Mouse (Mus musculus) midbrain, embryonic 13.5 days (tissue): ENCODE results near the gene Fam19a1. TPM values are rescaled to one million over a fixed set of nuclear protein-coding genes. Genes with fewer than 3 reads are reported as not detected.

Source experiments
- ATAC-seq: fragments of 200-750 bp; cut with Nextera tagmentation; 2 replicates; pipeline ENCODE4 v1.8.0; 2017; ENCODE audit warnings: mild to moderate bottlenecking, moderate TSS enrichment, moderate library complexity
- H3K27ac ChIP-seq: fragments of 300-500 bp; sonication (generic); 2 replicates; pipeline ENCODE4 v1.5.1; 2015; ENCODE audit warnings: inconsistent platforms, mild to moderate bottlenecking, moderate library complexity
- H3K27me3 ChIP-seq: fragments of 300-500 bp; sonication (generic); 2 replicates; pipeline ENCODE4 v1.6.1; 2015; ENCODE audit warnings: mild to moderate bottlenecking, inconsistent platforms
- H3K36me3 ChIP-seq: fragments of 300-500 bp; sonication (generic); 2 replicates; pipeline ENCODE4 v1.6.1; 2015; ENCODE audit warnings: mild to moderate bottlenecking, inconsistent platforms
- H3K4me1 ChIP-seq: fragments of 300-500 bp; sonication (generic); replicated peaks from 2 replicates; pipeline ENCODE4 v1.6.1; 2015; ENCODE audit warnings: inconsistent platforms
- H3K4me2 ChIP-seq: fragments of 300-500 bp; sonication (generic); replicated peaks from 2 replicates; pipeline ENCODE4 v1.6.1; 2015; ENCODE audit warnings: moderate library complexity, mild to moderate bottlenecking, inconsistent platforms
- H3K4me3 ChIP-seq: fragments of 300-500 bp; sonication (generic); replicated peaks from 2 replicates; pipeline ENCODE4 v1.5.1; 2015; ENCODE audit warnings: mild to moderate bottlenecking, inconsistent platforms
- H3K9ac ChIP-seq: fragments of 300-500 bp; sonication (generic); replicated peaks from 2 replicates; pipeline ENCODE4 v1.6.1; 2015; ENCODE audit warnings: mild to moderate bottlenecking, inconsistent platforms
- H3K9me3 ChIP-seq: fragments of 300-500 bp; sonication (generic); 2 replicates; pipeline ENCODE4 v1.6.1; 2016; ENCODE audit warnings: mild to moderate bottlenecking, inconsistent platforms
- WGBS: fragments of 180-500 bp; shearing (Covaris S2); methylation state at CpG from one replicate; pipeline ENCODE4 v1.1.7; 2015; 5-methylcytosine and 5-hydroxymethylcytosine counted together
- polyA plus RNA-seq: library from polyadenylated mRNA; unstranded; fragments of >200 nt; fragmentation: Nextera tagmentation; extraction: Ambion mirVana; gene quantifications from 2 replicates; pipeline ENCODE4 v1.2.1, GENCODE M21; 2015

Gene Fam19a1
- polyA plus RNA-seq, result 11.7 and 13.4 TPM in 2 replicates

DNA sequence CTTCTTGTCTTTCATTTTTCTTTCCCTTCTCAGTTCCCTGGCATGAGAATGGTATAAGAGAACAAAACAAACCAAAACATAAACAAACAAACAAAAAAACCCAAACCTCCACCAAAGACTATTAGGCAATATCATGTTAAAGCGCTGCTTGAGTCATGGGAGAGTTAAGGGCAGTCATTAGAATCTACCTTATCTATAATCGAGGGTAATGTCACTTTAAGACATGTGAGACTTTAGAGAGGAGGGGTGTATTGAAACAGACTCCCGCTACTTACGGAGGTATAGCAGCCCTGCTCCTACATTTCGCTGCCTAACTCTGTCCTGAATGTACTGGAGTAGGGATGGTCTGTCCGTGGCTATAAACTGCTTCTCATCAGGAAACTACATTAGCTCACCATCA is at the start of gene Fam19a1:
Gene Fam19a1, plus strand, starts transcription at position 301 of the 400 bp plus-strand sequence.
- peaks cover 4% of the 10 kb centered on the region; the same call in 1 of the 2 replicates for H3K27me3 ChIP-seq
- 40% methylated on average over 6 of the region's 6 CpGs for WGBS
- peak within 1 kb of the TSS; percentile 44; the same call in 1 of the 2 replicates for H3K9ac ChIP-seq
- H3K4me3 ChIP-seq, result peak within 1 kb of the TSS; percentile 61
- H3K9me3 ChIP-seq, result no peaks in the 10 kb centered on the region
- peaks cover 35% of the 10 kb centered on the region for H3K4me1 ChIP-seq
- H3K27ac ChIP-seq, result no peak within 1 kb of the TSS
- no peaks in the 10 kb centered on the region for H3K36me3 ChIP-seq
- H3K4me2 ChIP-seq, result peak within 1 kb of the TSS; percentile 92
- no peak for ATAC-seq

DNA sequence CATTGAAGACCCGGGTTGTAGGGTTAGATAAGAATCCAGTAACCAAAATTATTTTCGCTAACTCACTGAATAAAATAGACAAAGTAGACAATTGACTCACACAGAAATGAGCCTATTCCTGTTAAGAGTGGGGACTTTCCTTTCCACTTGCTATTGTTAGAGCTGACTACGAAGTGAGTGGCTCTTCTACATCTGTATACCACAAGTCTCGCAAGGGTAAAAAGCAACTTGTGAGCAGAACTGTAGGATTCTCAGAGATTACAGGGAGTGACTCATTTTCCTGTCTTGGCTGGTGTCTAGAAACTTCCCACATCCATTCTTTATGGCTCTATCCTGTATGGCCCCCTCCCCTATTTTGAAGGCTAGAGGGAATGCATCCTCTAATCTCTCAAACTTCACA is 41.9 kb upstream of the Fam19a1 start:
- Histone ChIP-seq H3K36me3 (no peaks in the 10 kb centered on the region), H3K4me3 (no peak overlapping the region), H3K4me1 (no peaks in the 10 kb centered on the region), H3K27ac (no peak overlapping the region), H3K9me3 (no peaks in the 10 kb centered on the region), H3K27me3 (no peaks in the 10 kb centered on the region), H3K9ac (no peak overlapping the region), H3K4me2 (no peak overlapping the region)
- 93% methylated on average over 4 of the region's 4 CpGs for WGBS
- ATAC-seq, result no peak

DNA sequence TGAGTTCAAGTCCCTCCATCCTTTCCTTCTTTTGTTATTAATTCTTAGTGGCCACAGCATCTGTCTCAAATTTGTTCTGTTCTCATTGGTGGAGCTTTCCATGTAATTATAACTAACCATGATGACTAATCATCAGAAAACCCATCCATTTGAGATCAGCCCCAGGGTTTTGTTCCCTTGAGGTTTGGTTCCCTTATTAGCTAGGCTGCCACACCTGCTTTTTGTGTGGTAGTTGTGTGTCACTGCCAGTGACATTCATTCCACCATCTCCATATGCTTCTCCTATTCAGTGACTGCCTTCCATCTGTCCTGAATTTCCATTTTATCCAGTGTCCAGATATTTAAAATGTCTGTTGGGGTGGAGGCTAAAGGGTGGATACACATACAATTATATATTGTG is 41.4 kb upstream of the Fam19a1 start:
- Histone ChIP-seq H3K36me3 (no peaks in the 10 kb centered on the region), H3K9me3 (no peaks in the 10 kb centered on the region), H3K9ac (no peak overlapping the region), H3K4me2 (no peak overlapping the region), H3K4me3 (no peak overlapping the region), H3K27me3 (no peaks in the 10 kb centered on the region), H3K4me1 (no peaks in the 10 kb centered on the region), H3K27ac (no peak overlapping the region)
- no peak for ATAC-seq

DNA sequence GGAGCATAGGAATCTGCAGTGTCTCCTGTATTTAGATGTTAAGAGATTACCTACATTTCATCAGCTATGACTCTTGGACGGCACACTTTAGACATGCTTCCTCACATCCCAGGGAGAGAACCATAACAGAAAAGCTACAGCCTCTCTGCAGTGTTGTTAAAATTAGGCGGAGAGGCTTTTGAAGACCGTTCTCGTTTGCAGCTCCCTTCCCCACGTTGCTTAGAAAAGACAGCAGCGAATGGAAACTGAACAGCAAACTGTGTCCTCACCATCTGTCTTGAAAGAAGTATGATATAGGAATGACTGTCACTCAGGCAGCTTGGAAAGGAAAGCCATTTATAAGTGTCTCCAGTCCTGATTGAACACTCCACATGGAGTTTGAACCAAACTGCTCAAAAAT is 23.0 kb upstream of the Fam19a1 start:
- Histone ChIP-seq H3K27ac (no peak overlapping the region), H3K4me2 (no peak overlapping the region), H3K36me3 (no peaks in the 10 kb centered on the region), H3K4me1 (no peaks in the 10 kb centered on the region), H3K4me3 (no peak overlapping the region), H3K9me3 (no peaks in the 10 kb centered on the region), H3K9ac (no peak overlapping the region), H3K27me3 (no peaks in the 10 kb centered on the region)
- ATAC-seq, result no peak
- WGBS, result 89% methylated on average over 6 of the region's 6 CpGs

DNA sequence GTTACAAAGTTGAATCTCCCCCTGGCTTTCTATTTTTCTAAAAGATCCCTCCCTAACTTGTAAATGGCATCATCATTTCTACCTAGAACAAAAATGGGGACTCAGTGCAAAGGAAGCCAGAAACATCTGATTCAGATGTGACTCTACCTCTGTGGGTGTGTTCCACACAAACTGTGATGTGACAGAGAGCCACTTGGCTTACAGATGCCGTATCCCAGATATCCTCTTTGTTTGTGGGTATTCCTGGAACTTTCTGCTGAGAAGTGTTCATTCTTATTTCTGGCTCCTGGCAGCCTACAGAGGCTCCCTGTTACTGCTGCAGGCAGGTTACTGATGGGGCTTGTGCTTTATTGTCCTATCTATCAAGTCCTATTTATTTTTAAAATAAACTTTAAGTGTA is 19.2 kb upstream of the Fam19a1 start:
- WGBS, result 81% methylated on average over 1 of the region's 1 CpGs
- Histone ChIP-seq H3K36me3 (no peaks in the 10 kb centered on the region), H3K27ac (no peak overlapping the region), H3K27me3 (no peaks in the 10 kb centered on the region), H3K4me2 (no peak overlapping the region), H3K4me1 (no peaks in the 10 kb centered on the region), H3K9me3 (no peaks in the 10 kb centered on the region), H3K4me3 (no peak overlapping the region), H3K9ac (no peak overlapping the region)
- no peak for ATAC-seq

DNA sequence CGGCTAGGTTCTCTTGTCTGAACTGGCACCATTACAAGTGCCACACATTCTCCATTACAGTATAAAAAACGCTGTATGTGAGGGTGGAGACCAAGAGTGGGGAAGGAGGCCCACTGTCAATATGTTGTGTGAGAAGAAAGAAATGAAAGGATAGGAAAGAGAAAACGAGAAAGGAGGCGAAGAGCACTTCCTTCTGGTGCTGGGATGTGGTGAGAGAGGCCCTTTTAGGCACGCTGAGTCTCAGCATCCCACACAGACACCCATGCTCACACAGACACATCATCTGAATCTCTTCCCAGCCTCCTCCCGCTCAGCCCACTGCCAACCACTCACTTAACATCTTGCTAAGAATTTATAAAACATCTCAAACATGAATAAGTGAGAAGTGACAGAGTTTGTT is 14.7 kb upstream of the Fam19a1 start:
- Histone ChIP-seq H3K4me3 (no peak overlapping the region), H3K36me3 (no peaks in the 10 kb centered on the region), H3K27ac (no peak overlapping the region), H3K9ac (no peak overlapping the region), H3K9me3 (no peaks in the 10 kb centered on the region), H3K4me1 (no peaks in the 10 kb centered on the region), H3K27me3 (no peaks in the 10 kb centered on the region), H3K4me2 (no peak overlapping the region)
- 87% methylated on average over 6 of the region's 6 CpGs for WGBS
- ATAC-seq, result no peak

DNA sequence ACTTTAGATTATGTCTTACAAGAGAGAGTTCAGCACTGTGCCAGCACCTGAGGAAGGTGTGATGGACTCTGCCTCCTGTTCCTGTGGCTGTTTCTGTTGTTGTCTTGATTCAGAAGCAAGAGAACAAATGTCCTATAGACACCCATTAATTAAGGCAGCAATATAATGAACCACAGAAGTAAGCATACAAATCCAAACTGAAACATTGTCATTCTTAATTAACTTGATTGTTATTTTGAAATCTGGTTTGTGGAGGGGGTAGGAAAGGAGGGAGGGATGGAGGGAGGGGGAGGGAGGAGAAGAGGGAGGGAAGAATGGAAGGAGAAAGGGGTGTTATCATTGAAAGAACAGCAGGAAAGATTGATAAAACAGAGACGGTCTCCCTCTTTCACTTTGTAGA is 1.3 kb upstream of the Fam19a1 start:
- Histone ChIP-seq H3K9ac (no peak overlapping the region), H3K4me2 (no peak overlapping the region), H3K9me3 (no peaks in the 10 kb centered on the region), H3K27me3 (peaks cover 4% of the 10 kb centered on the region; the same call in 1 of the 2 replicates), H3K36me3 (no peaks in the 10 kb centered on the region), H3K4me1 (peaks cover 30% of the 10 kb centered on the region), H3K4me3 (no peak overlapping the region), H3K27ac (no peak overlapping the region)
- ATAC-seq, result no peak
- 62% methylated on average over 1 of the region's 1 CpGs for WGBS

DNA sequence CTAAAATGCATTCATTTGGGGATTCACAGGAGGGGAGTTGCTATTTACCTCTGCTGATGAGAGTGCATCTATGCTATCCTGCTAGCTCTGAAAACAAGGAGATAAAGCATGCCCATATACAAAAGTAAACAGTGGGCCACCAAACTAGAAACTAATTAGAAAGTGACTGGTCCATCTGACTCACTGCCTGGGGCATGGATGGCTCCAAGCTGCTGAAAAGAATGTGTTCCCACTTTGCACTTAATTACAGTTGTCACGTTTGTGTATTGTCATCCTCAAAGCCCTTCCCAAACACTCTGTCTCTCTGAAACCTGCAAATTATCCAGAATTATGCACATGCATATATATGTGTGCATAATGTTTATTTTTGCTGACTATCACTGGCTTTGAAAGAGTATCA is 1.2 kb downstream of the Fam19a1 start:
- H3K4me2 ChIP-seq, result peak overlapping the region; percentile 92
- H3K9ac ChIP-seq, result peak overlapping the region; percentile 33; the same call in 1 of the 2 replicates
- WGBS, result 12% methylated on average over 1 of the region's 1 CpGs
- H3K36me3 ChIP-seq, result no peaks in the 10 kb centered on the region
- peak overlapping the region; percentile 61 for H3K4me3 ChIP-seq
- no peaks in the 10 kb centered on the region for H3K9me3 ChIP-seq
- ATAC-seq, result no peak
- H3K27me3 ChIP-seq, result peaks cover 4% of the 10 kb centered on the region; the same call in 1 of the 2 replicates
- H3K27ac ChIP-seq, result no peak overlapping the region
- H3K4me1 ChIP-seq, result peaks cover 35% of the 10 kb centered on the region

DNA sequence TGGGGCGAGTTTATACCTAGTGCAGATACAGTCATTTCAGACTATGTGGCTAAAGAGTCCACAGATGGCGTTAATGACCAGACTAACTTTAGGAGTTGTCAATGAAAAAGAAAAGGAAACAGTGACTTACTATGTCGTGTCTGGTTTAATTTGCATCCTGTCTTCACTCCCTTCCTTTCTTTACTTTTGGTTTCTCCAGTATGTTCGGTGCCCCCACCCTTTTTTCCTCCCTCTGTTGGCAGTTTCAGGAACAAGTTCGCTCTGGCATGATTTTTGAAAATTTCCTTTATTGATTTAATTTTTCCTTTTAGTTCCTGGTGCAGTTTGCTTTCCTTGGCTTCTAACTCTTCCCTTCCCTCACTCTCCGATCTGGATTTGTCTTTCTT is 3.2 kb downstream of the Fam19a1 start:
- no peak overlapping the region for H3K27ac ChIP-seq
- no peak for ATAC-seq

DNA sequence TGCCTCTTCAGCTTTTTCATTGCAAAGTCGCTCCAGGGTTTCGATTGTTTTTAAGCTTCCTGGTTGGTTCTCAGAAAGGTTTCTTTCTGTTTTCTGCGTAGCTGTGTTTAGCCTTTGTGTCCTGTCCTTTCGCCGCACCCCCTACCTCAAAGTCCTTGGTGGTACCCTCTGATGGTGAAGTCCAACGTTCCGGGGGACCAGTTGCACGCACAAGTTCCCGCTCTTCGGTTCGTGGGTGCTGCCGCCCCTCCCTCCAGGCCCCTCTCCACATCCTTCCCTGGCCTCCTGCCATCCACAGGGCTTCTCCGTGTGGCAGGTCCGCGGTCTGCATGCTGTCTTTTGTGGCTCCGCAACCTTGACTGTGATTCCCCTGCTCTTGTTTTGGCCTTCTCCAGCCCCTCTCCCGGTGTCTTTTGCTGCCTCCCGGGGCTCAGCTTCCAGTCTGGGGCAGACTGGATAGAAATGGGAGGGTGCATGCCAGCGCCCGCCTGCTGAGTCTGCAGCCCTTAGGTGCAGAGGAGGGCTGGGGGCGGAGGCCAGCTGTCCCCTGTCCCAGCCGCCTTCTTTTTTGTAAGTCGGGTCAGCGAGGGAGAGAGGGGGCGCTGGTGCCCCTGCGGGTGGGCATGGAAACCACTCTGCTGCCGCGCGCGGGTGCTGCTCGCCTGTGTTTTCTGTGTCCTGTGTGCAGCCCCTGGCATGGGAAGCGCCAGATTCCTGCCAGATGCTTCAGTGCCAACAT is 3.7 kb downstream of the Fam19a1 start:
- H3K27me3 ChIP-seq, result peaks cover 4% of the 10 kb centered on the region; the same call in 1 of the 2 replicates
- peak overlapping the region; percentile 61 for H3K4me3 ChIP-seq
- H3K36me3 ChIP-seq, result no peaks in the 10 kb centered on the region
- peak overlapping the region; percentile 92 for H3K4me2 ChIP-seq
- 2% methylated on average over 32 of the region's 32 CpGs for WGBS
- H3K27ac ChIP-seq, result peak overlapping the region; percentile 60
- peak overlapping the region; percentile 78 for H3K9ac ChIP-seq
- ATAC-seq, result peak; percentile 89
- H3K4me1 ChIP-seq, result peaks cover 39% of the 10 kb centered on the region
- H3K9me3 ChIP-seq, result no peaks in the 10 kb centered on the region

More for the DNA sequence above, 3.2 kb downstream of the Fam19a1 start:
- WGBS, result 9% methylated on average over 6 of the region's 6 CpGs
- Histone ChIP-seq H3K9ac (peak overlapping the region; percentile 78), H3K27me3 (peaks cover 4% of the 10 kb centered on the region; the same call in 1 of the 2 replicates), H3K4me2 (peak overlapping the region; percentile 92), H3K36me3 (no peaks in the 10 kb centered on the region), H3K4me1 (peaks cover 39% of the 10 kb centered on the region), H3K4me3 (peak overlapping the region; percentile 61), H3K9me3 (no peaks in the 10 kb centered on the region)

DNA sequence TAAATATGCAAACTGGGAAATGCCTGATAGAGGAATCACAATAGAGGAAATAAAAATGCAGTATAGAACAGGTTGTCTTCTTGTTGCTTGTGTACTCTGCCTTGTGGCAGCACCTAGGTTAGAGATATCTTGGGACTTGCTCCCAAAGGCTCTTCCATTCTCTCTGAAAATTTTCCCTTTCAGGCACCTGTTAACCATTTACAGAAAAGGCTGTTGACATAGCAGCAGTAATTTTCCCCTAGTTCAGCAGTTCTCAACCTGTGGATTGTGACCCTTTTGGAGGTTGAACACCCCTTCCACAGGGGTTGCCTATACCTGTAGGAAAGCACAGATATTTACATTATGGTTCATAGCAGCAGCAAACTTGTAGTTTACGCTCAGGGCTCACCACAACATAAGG is 30.4 kb downstream of the Fam19a1 start:
- Histone ChIP-seq H3K9ac (no peak overlapping the region), H3K4me1 (no peaks in the 10 kb centered on the region), H3K27me3 (no peaks in the 10 kb centered on the region), H3K27ac (no peak overlapping the region), H3K4me2 (no peak overlapping the region), H3K9me3 (no peaks in the 10 kb centered on the region), H3K36me3 (no peaks in the 10 kb centered on the region), H3K4me3 (no peak overlapping the region)
- ATAC-seq, result no peak
- 94% methylated on average over 1 of the region's 1 CpGs for WGBS

DNA sequence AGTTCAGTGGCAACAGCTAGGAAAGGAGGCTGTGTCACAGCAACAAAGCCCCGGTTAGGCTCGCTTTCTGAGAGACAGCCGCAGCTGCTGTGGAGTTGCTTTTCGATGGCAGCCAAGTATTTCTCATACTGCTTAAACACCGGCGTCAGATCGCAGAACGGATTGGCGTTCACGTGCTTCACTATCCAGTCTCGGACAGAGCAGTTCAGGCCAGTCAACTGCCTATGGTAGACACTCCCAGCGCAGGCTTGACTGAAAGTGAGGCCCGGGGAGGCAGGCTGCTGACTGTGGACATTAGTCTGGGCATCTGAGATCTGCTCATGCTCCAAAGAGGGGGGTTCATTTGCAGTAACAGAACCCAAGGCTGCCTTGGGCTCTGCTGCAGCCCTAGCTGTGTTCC is 52.4 kb downstream of the Fam19a1 start:
- Histone ChIP-seq H3K9ac (no peak overlapping the region), H3K27me3 (no peaks in the 10 kb centered on the region), H3K4me3 (no peak overlapping the region), H3K4me1 (no peaks in the 10 kb centered on the region), H3K36me3 (no peaks in the 10 kb centered on the region), H3K27ac (no peak overlapping the region), H3K4me2 (no peak overlapping the region), H3K9me3 (no peaks in the 10 kb centered on the region)
- no peak for ATAC-seq
- 92% methylated on average over 13 of the region's 13 CpGs for WGBS
